ENCODE assay signal across 20 mouse cellular contexts in genomic region chr7:19501658-19502057, GRCm38 (mm10). TPM values are rescaled to one million over a fixed set of nuclear protein-coding genes. Genes with fewer than 3 reads are reported as not detected.
A peak's percentile ranks its signal among the peaks of the same experiment; 100 is the strongest.
DNase-seq lines count a peak whose midpoint lies in the region; ATAC-seq and TF ChIP-seq lines count a peak whose summit lies in the region.
"Had no signal": no experiment of that assay in that cellular context is flagged by ENCODE, and none has a peak within 500 bp of the region (broad histone marks: within the 10 kb centered on the region; RNA-seq: fewer than 3 reads in every experiment).

No protein-coding gene starts in this region.

- no peaks in the 10 kb centered on the region for H3K79me2 ChIP-seq in liver, adult 2 months (ENCODE audit: control insufficient read depth, insufficient read depth, low read length)

- no peaks in the 10 kb centered on the region for H3K27me3 ChIP-seq in liver, adult 2 months (ENCODE audit: control insufficient read depth, insufficient read depth, low read length)
- no peaks in the 10 kb centered on the region for H3K27me3 ChIP-seq in small intestine, adult 2 months (ENCODE audit: control insufficient read depth, insufficient read depth, low read length)
- no peaks in the 10 kb centered on the region for H3K27me3 ChIP-seq in neural tube, embryonic 15.5 days (replicated peaks)
- H3K27me3 ChIP-seq in hindbrain, embryonic 16.5 days (replicated peaks; ENCODE audit: control insufficient read depth, insufficient read depth, low read length): no peaks in the 10 kb centered on the region
- H3K27me3 ChIP-seq: limb, embryonic 15.5 days had no signal

- H3K9me3 ChIP-seq in neural tube, embryonic 15.5 days (replicated peaks): no peaks in the 10 kb centered on the region
- H3K9me3 ChIP-seq in hindbrain, embryonic 16.5 days (ENCODE audit: control insufficient read depth, low read length): no peaks in the 10 kb centered on the region
- H3K9me3 ChIP-seq: forebrain, embryonic 12.5 days; hindbrain, embryonic 10.5 days; limb, embryonic 15.5 days had no signal

- no peak for ATAC-seq in neural tube, embryonic 15.5 days (ENCODE audit: low FRiP score)
- no peak for ATAC-seq in hindbrain, embryonic 16.5 days

- H3K36me3 ChIP-seq in liver, adult 2 months (ENCODE audit: control insufficient read depth, insufficient read depth, low read length): no peaks in the 10 kb centered on the region
- no peaks in the 10 kb centered on the region for H3K36me3 ChIP-seq in small intestine, adult 2 months (ENCODE audit: control insufficient read depth, insufficient read depth, low read length)
- no peaks in the 10 kb centered on the region for H3K36me3 ChIP-seq in neural tube, embryonic 15.5 days
- no peaks in the 10 kb centered on the region for H3K36me3 ChIP-seq in hindbrain, embryonic 16.5 days (ENCODE audit: control insufficient read depth, insufficient read depth, low read length)
- H3K36me3 ChIP-seq: forebrain, embryonic 12.5 days; hindbrain, embryonic 10.5 days; limb, embryonic 15.5 days had no signal

- no peak overlapping the region for H3K9ac ChIP-seq in liver, adult 2 months (ENCODE audit: low read depth, low read length)
- no peak overlapping the region for H3K9ac ChIP-seq in neural tube, embryonic 15.5 days (replicated peaks)
- no peak overlapping the region for H3K9ac ChIP-seq in hindbrain, embryonic 16.5 days (ENCODE audit: low read depth, low read length)
- H3K9ac ChIP-seq: forebrain, embryonic 12.5 days; limb, embryonic 15.5 days had no signal

- H3K4me3 ChIP-seq in gastrocnemius, adult 2 months: no peak overlapping the region
- H3K4me3 ChIP-seq in liver, adult 2 months (ENCODE audit: insufficient read depth, low read depth, low read length): no peak overlapping the region
- H3K4me3 ChIP-seq in small intestine, adult 2 months (ENCODE audit: low read depth, low read length): no peak overlapping the region
- no peak overlapping the region for H3K4me3 ChIP-seq in neural tube, embryonic 15.5 days (replicated peaks)
- H3K4me3 ChIP-seq in hindbrain, embryonic 16.5 days (ENCODE audit: low read length): no peak overlapping the region
- H3K4me3 ChIP-seq: forebrain, embryonic 12.5 days; heart, adult 2 months; hindbrain, embryonic 10.5 days; limb, embryonic 15.5 days had no signal

- no peak overlapping the region for H3K4me2 ChIP-seq in neural tube, embryonic 15.5 days
- no peak overlapping the region for H3K4me2 ChIP-seq in hindbrain, embryonic 16.5 days (ENCODE audit: low read length)
- H3K4me2 ChIP-seq: forebrain, embryonic 12.5 days; limb, embryonic 15.5 days had no signal

- intact Hi-C loops in gastrocnemius, adult 2 months (cut with DNase I): loop anchor here (5.0 to 10.0 kb wide), 2 partner anchors 71 to 97 kb away; partner anchors contain the start of genes Ckm and Klc3
- intact Hi-C loops in gastrocnemius, postnatal 36 days (cut with DNase I): loop anchor here (5.0 kb wide), 2 partner anchors 86 to 99 kb away; partner anchors contain the start of genes Ckm and Klc3

- no peak for TF ChIP-seq CTCF in gastrocnemius, adult 2 months (IDR thresholded peaks at IDR 0.05)
- no peak for TF ChIP-seq CTCF in liver, adult 2 months (IDR thresholded peaks at IDR 0.05; ENCODE audit: low read depth, low read length)
- no peak for TF ChIP-seq CTCF in small intestine, adult 2 months (IDR thresholded peaks at IDR 0.05; ENCODE audit: extremely low read depth, insufficient read length, insufficient replicate concordance, low read depth, low read length)

- peak; percentile 7 for DNase-seq in gastrocnemius, adult 2 months
- DNase-seq in gastrocnemius, postnatal 36 days: no peak
- DNase-seq in liver, adult 2 months (ENCODE audit: extremely low read depth, low read depth, low spot score): no peak
- no peak for DNase-seq in liver
- DNase-seq in adrenal gland, postnatal 36 days: peak; percentile 81 to 85
- DNase-seq: cerebellum, adult 9-11 months; heart, adult 2 months; kidney, postnatal 10 days; lung, adult 2 months; right cerebral cortex, postnatal 4 days; thymus, postnatal 4 days had no signal

- H3K27ac ChIP-seq in gastrocnemius, adult 2 months: no peak overlapping the region; the same call in 1 of the 2 replicates
- H3K27ac ChIP-seq in liver, adult 2 months (replicated peaks; ENCODE audit: insufficient read depth, low read depth, low read length): peak overlapping the region; percentile 75
- H3K27ac ChIP-seq in small intestine, adult 2 months (ENCODE audit: insufficient read depth, low read depth, low read length): peak overlapping the region; percentile 25; the same call in 1 of the 2 replicates
- H3K27ac ChIP-seq in neural tube, embryonic 15.5 days (replicated peaks): no peak overlapping the region
- H3K27ac ChIP-seq in hindbrain, embryonic 16.5 days (ENCODE audit: low read depth, low read length): no peak overlapping the region
- H3K27ac ChIP-seq: forebrain, embryonic 12.5 days; heart, adult 2 months; hindbrain, embryonic 10.5 days; limb, embryonic 15.5 days had no signal

- WGBS in liver, adult 2 months: 79% methylated on average over 4 of the region's 4 CpGs
- WGBS in small intestine, adult 2 months: 79% methylated on average over 4 of the region's 4 CpGs
- WGBS in neural tube, embryonic 15.5 days: 81% methylated on average over 4 of the region's 4 CpGs
- WGBS in hindbrain, embryonic 16.5 days: 74% methylated on average over 4 of the region's 4 CpGs

- TF ChIP-seq POLR2A in liver, adult 2 months (IDR thresholded peaks at IDR 0.05; ENCODE audit: extremely low read depth, insufficient read depth, low read length): no peak
- TF ChIP-seq POLR2A in small intestine, adult 2 months (IDR thresholded peaks at IDR 0.05; ENCODE audit: low read depth, low read length): no peak

- H3K4me1 ChIP-seq in liver, adult 2 months (ENCODE audit: control insufficient read depth, insufficient read depth, low read length): peaks cover 15% of the 10 kb centered on the region
- H3K4me1 ChIP-seq in small intestine, adult 2 months (ENCODE audit: control insufficient read depth, insufficient read depth, insufficient read length, low read length): peaks cover 2% of the 10 kb centered on the region; the same call in 1 of the 2 replicates
- no peaks in the 10 kb centered on the region; the same call in 1 of the 2 replicates for H3K4me1 ChIP-seq in neural tube, embryonic 15.5 days
- peaks cover 2% of the 10 kb centered on the region; the same call in 1 of the 2 replicates for H3K4me1 ChIP-seq in hindbrain, embryonic 16.5 days (ENCODE audit: control insufficient read depth, insufficient read depth, low read depth, low read length)

RNA-seq across cellular contexts. Expression of gene Bloc1s3, which starts 6.5 kb away (rescaled TPM):
- total RNA-seq in gastrocnemius, adult 2 months (2021): 1 to 10 TPM; 1.7 to 2.1 TPM
- 1 to 10 TPM; 1.5 to 1.7 TPM for total RNA-seq in gastrocnemius, postnatal 36 days (2021)
- 2.8 and 3.9 TPM in 2 replicates for total RNA-seq in liver, adult 2 months (2014; rRNA removed)
- 6.2 and 7.3 TPM in 2 replicates for polyA plus RNA-seq in liver, adult 2 months (2012; rRNA removed)
- 10 to 100 TPM in 1 of 2 experiments, 1 to 10 TPM in 1; 8.7 to 12.1 TPM for total RNA-seq in adrenal gland, postnatal 36 days (2021)
- 11.9 and 24.9 TPM in 2 replicates for polyA plus RNA-seq in small intestine, adult 2 months (2012; rRNA removed)
- 3.9 and 5.0 TPM in 2 replicates for polyA plus RNA-seq in neural tube, embryonic 15.5 days (2015; fragmentation: Nextera tagmentation; extraction: Ambion mirVana)
- polyA plus RNA-seq in hindbrain, embryonic 16.5 days (2015; fragmentation: Nextera tagmentation; extraction: Ambion mirVana): 3.5 and 4.2 TPM in 2 replicates

RNA-seq across cellular contexts. Expression of gene Trappc6a, which starts 6.5 kb away (rescaled TPM):
- 1 to 10 TPM; 6.2 to 9.9 TPM for total RNA-seq in gastrocnemius, adult 2 months (2021)
- total RNA-seq in gastrocnemius, postnatal 36 days (2021): 1 to 10 TPM; 6.4 to 8.8 TPM
- 19.9 and 25.5 TPM in 2 replicates for total RNA-seq in liver, adult 2 months (2014; rRNA removed)
- 58.0 and 58.2 TPM in 2 replicates for polyA plus RNA-seq in liver, adult 2 months (2012; rRNA removed)
- 10 to 100 TPM; 73.1 to 91.1 TPM for total RNA-seq in adrenal gland, postnatal 36 days (2021)
- 56.3 and 120 TPM in 2 replicates for polyA plus RNA-seq in small intestine, adult 2 months (2012; rRNA removed)
- polyA plus RNA-seq in neural tube, embryonic 15.5 days (2015; fragmentation: Nextera tagmentation; extraction: Ambion mirVana): 39.2 and 58.6 TPM in 2 replicates
- 36.3 and 37.1 TPM in 2 replicates for polyA plus RNA-seq in hindbrain, embryonic 16.5 days (2015; fragmentation: Nextera tagmentation; extraction: Ambion mirVana)

RNA-seq across cellular contexts. Expression of gene Nkpd1, which starts 16.0 kb away (rescaled TPM):
- not detected for total RNA-seq in gastrocnemius, adult 2 months (2021)
- total RNA-seq in gastrocnemius, postnatal 36 days (2021): not detected
- total RNA-seq in liver, adult 2 months (2014; rRNA removed): not detected in 2 replicates
- not detected in 2 replicates for polyA plus RNA-seq in liver, adult 2 months (2012; rRNA removed)
- under 1 TPM in 1 of 2 experiments, not detected in 1; 0.17 TPM for total RNA-seq in adrenal gland, postnatal 36 days (2021)
- polyA plus RNA-seq in small intestine, adult 2 months (2012; rRNA removed): 0.23 and 0.43 TPM in 2 replicates
- polyA plus RNA-seq in neural tube, embryonic 15.5 days (2015; fragmentation: Nextera tagmentation; extraction: Ambion mirVana): 1.2 and 1.5 TPM in 2 replicates
- 0.99 and 2.3 TPM in 2 replicates for polyA plus RNA-seq in hindbrain, embryonic 16.5 days (2015; fragmentation: Nextera tagmentation; extraction: Ambion mirVana)
- total RNA-seq: gastrocnemius, adult 8-10 months; heart, adult 2 months had no signal
- polyA plus RNA-seq: embryonic facial prominence, embryonic 11.5 days; forebrain, embryonic 12.5 days; heart, embryonic 16.5 days had no signal

RNA-seq across cellular contexts. Expression of gene Exoc3l2, which starts 38.5 kb away (rescaled TPM):
- under 1 TPM; 0.41 to 0.73 TPM for total RNA-seq in gastrocnemius, adult 2 months (2021)
- total RNA-seq in gastrocnemius, postnatal 36 days (2021): under 1 TPM; 0.51 to 0.72 TPM
- total RNA-seq in liver, adult 2 months (2014; rRNA removed): 2.1 and 2.2 TPM in 2 replicates
- polyA plus RNA-seq in liver, adult 2 months (2012; rRNA removed): 5.1 and 5.8 TPM in 2 replicates
- 10 to 100 TPM; 41.1 to 49.6 TPM for total RNA-seq in adrenal gland, postnatal 36 days (2021)
- 6.5 and 12.0 TPM in 2 replicates for polyA plus RNA-seq in small intestine, adult 2 months (2012; rRNA removed)
- polyA plus RNA-seq in neural tube, embryonic 15.5 days (2015; fragmentation: Nextera tagmentation; extraction: Ambion mirVana): 1.5 and 1.8 TPM in 2 replicates
- polyA plus RNA-seq in hindbrain, embryonic 16.5 days (2015; fragmentation: Nextera tagmentation; extraction: Ambion mirVana): 0.97 and 1.5 TPM in 2 replicates

RNA-seq across cellular contexts. Expression of gene Mark4, which starts 43.0 kb away (rescaled TPM):
- 10 to 100 TPM; 17.1 to 17.9 TPM for total RNA-seq in gastrocnemius, adult 2 months (2021)
- total RNA-seq in gastrocnemius, postnatal 36 days (2021): 10 to 100 TPM; 14.9 to 15.5 TPM
- 1.8 and 2.8 TPM in 2 replicates for total RNA-seq in liver, adult 2 months (2014; rRNA removed)
- 4.9 and 6.4 TPM in 2 replicates for polyA plus RNA-seq in liver, adult 2 months (2012; rRNA removed)
- total RNA-seq in adrenal gland, postnatal 36 days (2021): 10 to 100 TPM; 46.5 to 50.3 TPM
- 11.6 and 27.4 TPM in 2 replicates for polyA plus RNA-seq in small intestine, adult 2 months (2012; rRNA removed)
- 15.4 and 16.5 TPM in 2 replicates for polyA plus RNA-seq in neural tube, embryonic 15.5 days (2015; fragmentation: Nextera tagmentation; extraction: Ambion mirVana)
- polyA plus RNA-seq in hindbrain, embryonic 16.5 days (2015; fragmentation: Nextera tagmentation; extraction: Ambion mirVana): 13.5 and 15.9 TPM in 2 replicates

Comparison
In these comparisons a context has a peak if more than half of its experiments do, and no peak if none do; other contexts are left out.
1. DNase-seq: peak in gastrocnemius, adult 2 months (single experiment) and adrenal gland, postnatal 36 days (2 of 2); none in gastrocnemius, postnatal 36 days (0 of 2), liver, adult 2 months (single experiment) and liver (single experiment).
2. H3K27ac ChIP-seq: peak in liver, adult 2 months (single experiment) and small intestine, adult 2 months (single experiment); none in gastrocnemius, adult 2 months (single experiment), neural tube, embryonic 15.5 days (single experiment) and hindbrain, embryonic 16.5 days (single experiment).